Mouse (Mus musculus) heart, postnatal 25 days (tissue): Measurements from ENCODE around the gene Sept11. TPM values are rescaled to one million over a fixed set of nuclear protein-coding genes. Genes with fewer than 3 reads are reported as not detected.

Source experiments
- DNase-seq: peaks from one replicate; pipeline ENCODE4 v3.0.0; 2022; ENCODE audit warnings: low spot score
- intact Hi-C: fragments of 180-260 bp; cut with DNase I; formaldehyde crosslinking; loops from one replicate; pipeline ENCODE4 v1.15.1; 2025
- total RNA-seq, 2 experiments: library from RNA; stranded (reverse); gene quantifications; 2 replicates each; pipeline ENCODE4 v1.2.3; 2021

The Sept11 gene
- total RNA-seq, 2 experiments from 2014 or later: 35.0 to 35.2 TPM

DNA sequence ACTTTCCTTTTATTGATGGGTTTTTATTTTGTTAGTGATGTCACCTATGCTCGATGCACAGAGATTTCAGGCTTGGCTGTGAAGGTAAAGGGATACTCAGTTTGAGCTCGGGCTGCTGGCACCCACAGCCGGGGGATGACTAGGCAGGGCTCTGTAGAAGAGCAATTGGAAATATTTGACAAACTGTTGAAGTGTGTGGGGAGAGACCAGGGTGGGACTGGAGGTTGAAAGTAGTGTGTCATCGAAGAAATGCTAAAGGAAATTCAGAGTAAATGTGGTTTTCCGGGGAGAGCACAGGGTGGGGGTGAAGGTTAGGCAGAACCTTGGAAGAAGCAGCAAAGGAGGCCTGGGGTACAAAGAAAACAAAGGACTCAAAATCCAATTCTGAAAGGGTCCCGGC is 58.7 kb downstream of the Sept11 start:
- no peak for DNase-seq
- intact Hi-C loops: loop anchor here (2.0 kb wide), 1 partner anchor 19 kb away; no protein-coding TSS in a partner anchor

DNA sequence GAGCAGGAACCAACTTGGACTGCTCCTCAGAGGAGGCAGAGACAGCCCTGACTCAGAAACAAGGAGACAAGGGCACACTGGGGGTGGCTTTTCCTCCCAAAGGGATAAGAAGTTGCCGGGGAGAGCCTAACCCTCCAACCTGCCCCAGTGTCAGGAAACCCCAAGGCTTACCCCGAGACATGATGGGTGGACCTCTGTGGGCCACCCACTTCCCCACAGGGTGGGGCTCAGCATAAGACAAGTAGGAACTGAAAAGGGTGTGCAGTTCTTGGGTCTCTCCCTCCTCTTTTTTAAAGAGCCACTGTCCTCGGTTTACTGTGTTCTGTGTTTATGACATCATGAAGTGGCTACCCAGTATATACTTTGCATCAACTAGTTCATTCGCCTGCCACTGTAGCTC is 59.2 kb downstream of the Sept11 start:
- DNase-seq: no peak
- intact Hi-C loops: no loop called here

DNA sequence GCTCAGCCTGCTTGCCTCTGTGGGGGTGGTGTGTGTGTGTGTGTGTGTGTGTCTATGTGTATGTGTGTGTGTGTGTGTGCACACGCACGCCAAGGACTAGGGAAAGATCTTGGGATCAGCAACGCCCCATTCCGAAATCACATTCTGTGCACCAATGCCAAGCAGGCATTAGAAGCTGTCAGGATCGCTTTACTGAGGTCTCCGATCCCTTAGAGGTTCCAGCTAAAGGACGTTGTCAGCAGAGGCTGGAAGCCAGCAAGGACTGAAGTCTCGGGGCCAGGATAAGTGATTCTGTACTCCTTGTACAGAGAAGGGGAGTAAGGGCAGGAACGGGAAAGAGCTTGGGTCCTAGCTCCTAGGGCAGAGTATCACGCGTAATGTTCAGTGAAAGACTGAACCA is 61.2 kb downstream of the Sept11 start:
- DNase-seq: no peak
- intact Hi-C loops: no loop called here

DNA sequence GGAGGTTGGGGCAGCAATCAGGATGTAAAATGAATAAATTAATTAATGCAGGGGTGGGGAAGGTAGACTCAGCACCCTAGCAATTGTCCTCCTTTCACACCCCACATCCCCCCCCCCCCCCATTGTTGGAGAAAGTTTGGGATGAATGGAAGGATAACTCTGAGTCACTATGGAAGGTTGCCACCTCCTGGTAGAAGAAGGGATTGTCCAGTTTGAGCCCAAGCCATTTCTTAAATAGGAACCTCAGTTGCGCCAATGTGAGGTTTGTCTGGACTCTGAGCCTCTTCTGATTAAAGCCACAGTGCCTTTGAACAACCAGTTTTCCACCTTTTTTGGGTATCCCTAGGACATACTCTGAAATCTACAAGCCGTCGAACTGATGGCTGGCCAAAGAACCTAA is 70.3 kb downstream of the Sept11 start:
- intact Hi-C loops: loop anchor here (2.0 to 5.0 kb wide), 4 partner anchors 71 to 206 kb away; partner anchors contain the start of gene Sept11
- DNase-seq: no peak

DNA sequence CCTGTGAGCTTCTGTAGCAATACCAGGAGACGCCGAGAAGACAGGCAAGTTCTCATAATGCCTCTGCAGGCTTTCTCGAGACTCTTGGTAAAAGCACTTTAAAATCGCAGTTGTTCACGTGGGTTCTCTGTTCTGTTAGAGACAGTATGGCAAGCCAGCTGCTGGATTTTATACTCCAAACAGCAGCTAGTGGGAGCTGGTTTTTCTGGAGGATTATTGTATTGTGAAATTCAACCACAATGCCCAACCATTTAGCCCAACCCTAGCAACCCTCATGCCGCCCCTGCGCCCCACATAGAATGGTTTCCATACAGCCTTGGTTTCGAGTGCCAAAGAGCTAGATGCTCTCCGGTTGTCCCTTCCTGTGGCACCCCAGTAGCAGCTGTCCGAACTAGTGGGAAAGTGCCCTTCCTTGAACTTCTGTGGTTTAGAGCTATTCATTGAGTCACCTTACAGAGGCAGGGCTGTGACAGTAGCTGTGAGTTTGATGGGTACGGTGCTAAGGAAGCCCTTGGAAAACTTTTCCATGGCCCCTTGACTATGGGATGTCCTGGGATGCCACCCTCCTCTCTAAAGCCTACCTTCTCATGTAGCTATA is 74.8 kb downstream of the Sept11 start:
- DNase-seq: no peak
- intact Hi-C loops: loop anchor here (5.0 kb wide), 1 partner anchor 441 kb away; no protein-coding TSS in a partner anchor

DNA sequence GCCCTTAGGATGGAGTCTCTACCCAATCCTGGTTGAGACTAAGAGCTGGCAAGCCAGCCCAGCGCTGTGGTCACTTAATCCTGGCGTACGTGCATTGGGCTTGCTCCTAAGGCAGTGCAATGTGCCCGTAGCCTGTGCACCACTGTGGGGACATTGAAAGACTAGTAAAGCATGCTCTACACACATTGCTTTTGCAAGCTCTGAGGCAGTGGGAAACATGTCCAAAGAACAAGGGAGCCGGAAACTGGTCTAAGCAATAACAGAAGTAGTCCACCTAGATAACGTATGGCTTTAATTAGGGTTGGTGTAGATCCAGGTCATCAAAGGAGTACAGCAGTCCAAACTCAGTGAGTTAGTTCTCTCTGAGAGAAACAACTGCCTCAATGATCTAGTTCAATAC is 75.4 kb downstream of the Sept11 start:
- intact Hi-C loops: loop anchor here (5.0 kb wide), 1 partner anchor 441 kb away; no protein-coding TSS in a partner anchor
- no peak for DNase-seq

DNA sequence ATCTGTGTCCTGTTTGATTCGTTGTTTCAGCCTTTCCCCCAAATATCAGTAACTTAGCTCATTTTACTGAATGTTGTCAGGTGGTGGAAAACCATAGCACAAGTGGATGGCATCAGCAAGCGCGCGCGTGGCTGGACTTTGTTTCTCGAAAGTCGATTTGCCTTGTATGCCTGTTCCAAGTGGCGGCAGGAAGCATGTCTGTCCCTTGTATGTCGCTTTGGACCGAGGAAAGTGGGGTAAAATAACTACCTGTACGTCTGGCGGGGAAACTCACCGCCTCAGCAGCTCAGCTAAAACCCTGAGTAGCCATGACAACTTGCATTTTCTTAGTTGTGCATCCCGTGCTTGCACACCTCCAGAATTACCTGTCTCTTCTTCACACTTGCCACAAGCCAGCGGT is 78.2 kb downstream of the Sept11 start:
- no peak for DNase-seq
- intact Hi-C loops: no loop called here

DNA sequence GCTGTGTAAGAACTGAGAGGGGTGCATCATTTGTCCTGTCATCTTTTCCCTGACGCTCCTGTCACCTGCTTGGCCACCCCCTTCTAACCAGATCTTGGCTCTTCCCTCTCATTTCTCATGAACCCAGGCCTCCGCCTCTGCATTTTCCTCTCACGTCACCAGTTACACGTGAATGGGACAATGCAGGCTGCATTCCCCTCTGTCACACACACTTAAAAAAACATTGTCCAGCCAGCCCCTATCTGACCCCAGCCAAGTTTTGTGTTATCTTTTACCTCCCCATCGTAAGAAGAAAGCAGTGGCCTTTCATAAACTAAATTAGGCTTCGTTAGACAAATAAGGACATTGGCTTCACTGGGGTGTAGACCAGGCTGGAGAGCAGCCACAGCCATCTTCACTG is 79.3 kb downstream of the Sept11 start:
- intact Hi-C loops: no loop called here
- no peak for DNase-seq

DNA sequence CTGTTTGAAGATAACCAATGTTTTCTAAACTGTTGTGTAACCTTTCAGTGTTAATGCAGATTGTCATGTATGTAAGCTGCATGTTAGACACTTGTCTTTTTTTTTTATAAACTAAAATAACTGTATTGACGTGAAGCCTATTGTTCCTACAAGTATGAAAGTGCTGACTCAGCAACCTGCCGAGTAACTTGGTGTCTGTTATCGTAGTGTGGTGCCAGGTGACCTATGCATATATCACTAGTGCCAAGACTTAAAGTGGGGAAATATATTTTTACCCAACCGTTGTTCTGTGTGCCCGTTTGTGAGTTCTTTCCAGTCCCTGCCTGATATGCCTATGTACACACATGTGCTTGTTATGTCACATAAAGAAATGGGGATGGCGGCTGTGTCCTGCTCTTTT is 81.4 kb downstream of the Sept11 start:
- intact Hi-C loops: no loop called here
- no peak for DNase-seq

DNA sequence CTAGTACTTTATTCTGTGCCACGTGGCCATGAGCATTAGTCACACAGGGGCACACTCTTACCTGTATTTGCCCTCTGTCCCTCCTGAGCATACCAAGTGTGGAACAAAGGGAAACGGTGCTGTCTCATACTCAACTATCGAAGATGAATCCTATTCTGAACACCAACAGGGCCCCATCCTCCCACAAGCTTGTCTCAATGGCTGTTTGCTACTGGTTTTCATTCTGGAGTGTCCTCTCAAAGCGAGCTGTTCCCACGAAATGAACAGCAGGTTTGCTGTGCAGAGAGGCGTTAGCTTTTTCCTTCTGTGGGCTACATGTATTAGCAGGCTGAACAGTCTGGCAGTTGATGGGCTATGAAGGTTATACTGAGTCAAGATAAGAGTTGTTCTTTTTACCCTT is 85.4 kb downstream of the Sept11 start:
- intact Hi-C loops: no loop called here
- no peak for DNase-seq

DNA sequence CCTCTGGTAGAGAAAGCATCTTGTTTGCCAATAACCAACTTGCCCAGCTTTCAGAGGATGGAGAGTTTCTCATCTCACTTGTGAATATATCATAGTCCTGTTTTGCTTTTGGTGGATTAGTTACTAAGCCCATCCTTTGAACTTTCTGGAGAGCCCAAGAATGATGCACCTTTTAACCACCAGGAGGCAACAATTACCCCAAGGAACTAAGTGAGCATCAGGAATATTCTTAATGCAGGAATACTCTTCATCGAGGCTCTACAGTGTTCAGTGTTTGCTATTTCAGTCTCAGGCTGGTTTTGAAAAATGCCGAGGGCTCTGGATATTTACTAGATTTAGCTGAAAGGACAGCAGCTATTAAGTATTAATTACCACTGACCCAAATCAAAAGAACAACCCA is 87.0 kb downstream of the Sept11 start:
- intact Hi-C loops: loop anchor here (2.0 kb wide), 1 partner anchor 145 kb away; no protein-coding TSS in a partner anchor
- no peak for DNase-seq

DNA sequence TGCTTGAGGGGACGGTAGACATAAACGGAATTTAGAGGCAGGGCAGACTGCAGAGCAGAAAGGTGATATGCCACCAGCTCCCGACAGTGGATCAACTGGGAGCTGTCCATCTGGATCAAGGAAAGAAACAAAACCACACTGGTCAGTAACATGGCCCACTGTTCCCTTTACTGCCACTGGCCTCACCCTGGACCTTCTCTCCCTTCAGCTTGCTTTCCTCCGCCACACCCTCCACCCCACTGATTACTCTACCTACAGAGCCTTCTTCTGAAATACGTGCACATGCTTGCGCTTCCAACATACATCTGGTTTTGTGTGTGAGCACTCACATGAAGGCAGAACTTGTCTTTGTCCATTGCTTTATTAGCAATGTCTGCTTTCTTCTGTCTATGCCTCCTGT is 90.1 kb downstream of the Sept11 start:
- intact Hi-C loops: no loop called here
- no peak for DNase-seq

DNA sequence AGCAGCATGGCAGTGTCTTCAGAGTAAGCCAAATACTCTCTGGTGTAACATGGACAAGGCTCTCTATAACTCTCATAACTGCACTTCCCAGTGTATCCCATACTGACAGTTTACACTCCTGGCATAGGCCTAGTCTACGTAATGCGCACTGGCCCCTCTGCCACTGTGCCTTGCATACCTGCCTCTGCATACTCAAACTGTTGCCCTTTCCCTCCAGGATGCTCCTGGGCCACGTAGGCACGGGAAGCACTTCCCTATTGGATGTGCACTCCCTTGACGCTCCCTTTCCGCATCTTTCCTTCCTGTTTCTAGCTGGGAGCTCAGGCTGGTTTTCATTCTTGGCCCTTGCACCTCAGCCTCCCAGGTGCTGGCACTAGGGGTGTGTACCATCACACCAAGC is 91.3 kb downstream of the Sept11 start:
- no peak for DNase-seq
- intact Hi-C loops: no loop called here

DNA sequence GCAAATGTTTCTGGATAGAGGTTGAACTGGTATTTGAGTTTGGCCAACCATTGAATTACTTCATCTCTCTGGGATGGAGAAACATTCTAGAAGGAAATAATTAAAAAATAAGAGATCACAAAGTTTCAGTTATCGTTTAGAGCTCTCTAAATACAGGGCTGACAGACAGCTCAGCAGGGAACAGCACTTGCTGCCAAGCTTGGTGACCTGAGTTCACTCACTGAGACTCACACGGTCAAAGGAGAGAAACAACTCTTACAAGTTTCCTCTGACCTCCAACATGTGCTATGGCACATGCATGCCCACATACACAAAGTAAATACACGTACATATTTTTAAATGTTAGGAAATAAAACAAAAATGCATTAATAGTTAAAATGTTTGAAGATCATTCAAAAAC is 96.4 kb downstream of the Sept11 start:
- intact Hi-C loops: no loop called here
- DNase-seq: no peak

DNA sequence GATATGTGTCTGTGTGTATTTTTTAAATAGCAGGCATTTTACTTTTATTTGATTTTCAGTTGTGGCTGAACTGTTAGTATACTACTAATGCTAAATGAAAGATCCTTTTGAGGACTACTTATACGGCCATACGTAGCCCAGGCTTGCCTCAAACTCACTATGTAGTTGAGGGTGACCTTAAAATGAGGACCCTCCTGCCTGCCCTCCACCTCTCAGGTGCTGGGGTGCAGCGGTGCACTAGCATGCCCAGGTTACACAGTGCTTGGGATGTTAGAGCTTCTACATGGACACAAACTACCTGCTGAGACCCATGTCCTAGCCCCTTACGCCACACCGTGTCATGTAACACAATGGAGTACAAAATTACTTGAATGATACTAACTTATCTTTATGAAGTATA is 97.2 kb downstream of the Sept11 start:
- no peak for DNase-seq
- intact Hi-C loops: no loop called here

DNA sequence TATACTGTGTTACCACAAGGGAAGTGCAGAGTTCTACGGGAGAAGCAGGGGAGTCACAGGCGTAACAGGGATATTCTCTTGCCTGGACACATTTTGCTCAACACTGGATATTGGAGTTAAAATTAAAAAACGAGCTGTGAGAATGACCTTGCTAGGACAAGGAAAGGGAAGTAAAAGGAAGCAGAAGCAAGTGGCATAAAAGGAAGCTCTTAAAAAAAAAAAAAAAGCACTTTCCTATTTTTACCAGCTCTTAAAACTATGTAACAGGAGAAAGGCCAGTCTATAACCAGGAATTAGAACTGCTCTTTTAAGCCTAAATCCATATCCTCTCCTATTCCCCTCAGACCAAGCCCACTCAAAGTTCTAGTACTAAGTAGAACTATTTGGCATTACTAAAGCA is 105.0 kb downstream of the Sept11 start:
- DNase-seq: no peak
- intact Hi-C loops: no loop called here

DNA sequence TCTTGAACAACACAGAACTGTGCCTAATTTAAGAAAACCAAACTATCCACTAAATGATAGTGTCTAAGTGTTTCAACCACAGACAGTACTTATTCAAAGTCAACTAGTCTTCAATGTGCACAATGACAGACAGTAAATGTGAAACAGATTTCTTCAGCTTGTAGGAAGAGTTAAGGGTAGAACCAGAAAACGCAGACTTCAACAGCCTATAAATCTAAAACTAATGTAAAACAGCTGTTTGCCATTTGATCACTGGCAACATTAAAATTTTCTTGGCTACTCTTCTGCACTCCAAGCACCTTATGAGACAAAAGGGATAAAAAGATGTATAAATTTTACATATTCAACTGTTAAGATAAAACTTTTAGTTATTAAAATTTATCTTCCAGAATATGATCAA is 107.9 kb downstream of the Sept11 start:
- DNase-seq: no peak
- intact Hi-C loops: loop anchor here (5.0 kb wide), 1 partner anchor 109 kb away; the partner anchor contains the start of gene Sept11

DNA sequence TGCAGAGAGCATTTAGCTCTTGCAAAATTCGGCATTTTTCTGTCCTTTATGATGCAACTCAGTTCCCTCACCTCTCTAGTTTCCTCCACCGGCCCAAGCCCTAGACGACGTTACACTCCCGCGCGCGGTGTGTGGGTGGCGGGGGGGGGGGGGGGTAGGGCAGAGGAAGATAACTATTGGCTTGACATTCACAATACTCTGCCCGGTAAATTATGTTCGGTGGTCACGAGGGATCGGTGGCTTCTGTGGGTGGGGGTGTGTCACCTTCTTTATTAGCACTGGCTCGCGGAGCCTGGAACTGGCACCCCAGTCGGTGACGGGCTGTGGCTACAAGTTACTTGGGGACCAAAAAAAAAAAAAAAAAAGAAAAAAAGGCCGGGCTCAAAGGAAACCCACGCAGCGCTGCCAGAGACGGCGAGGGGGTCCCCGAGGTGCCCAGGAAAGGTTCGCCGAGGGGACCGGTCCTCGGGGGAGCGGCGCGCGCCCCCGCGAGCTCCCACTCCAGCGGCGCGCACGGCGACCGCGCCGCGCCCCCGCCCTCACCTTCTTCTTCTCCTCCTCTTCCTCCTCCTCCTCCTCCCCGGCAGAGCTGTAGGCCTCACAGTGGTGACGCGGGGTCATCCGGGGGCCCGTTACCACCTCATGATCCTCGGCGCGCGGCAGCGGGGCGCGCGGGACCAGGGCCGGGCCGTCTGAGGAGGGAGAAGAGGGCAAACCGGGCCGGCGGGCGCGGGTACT is 112.3 kb downstream of the Sept11 start:
- DNase-seq: peak; percentile 32
- intact Hi-C loops: loop anchor here (2.0 kb wide), 1 partner anchor 59 kb away; no protein-coding TSS in a partner anchor

DNA sequence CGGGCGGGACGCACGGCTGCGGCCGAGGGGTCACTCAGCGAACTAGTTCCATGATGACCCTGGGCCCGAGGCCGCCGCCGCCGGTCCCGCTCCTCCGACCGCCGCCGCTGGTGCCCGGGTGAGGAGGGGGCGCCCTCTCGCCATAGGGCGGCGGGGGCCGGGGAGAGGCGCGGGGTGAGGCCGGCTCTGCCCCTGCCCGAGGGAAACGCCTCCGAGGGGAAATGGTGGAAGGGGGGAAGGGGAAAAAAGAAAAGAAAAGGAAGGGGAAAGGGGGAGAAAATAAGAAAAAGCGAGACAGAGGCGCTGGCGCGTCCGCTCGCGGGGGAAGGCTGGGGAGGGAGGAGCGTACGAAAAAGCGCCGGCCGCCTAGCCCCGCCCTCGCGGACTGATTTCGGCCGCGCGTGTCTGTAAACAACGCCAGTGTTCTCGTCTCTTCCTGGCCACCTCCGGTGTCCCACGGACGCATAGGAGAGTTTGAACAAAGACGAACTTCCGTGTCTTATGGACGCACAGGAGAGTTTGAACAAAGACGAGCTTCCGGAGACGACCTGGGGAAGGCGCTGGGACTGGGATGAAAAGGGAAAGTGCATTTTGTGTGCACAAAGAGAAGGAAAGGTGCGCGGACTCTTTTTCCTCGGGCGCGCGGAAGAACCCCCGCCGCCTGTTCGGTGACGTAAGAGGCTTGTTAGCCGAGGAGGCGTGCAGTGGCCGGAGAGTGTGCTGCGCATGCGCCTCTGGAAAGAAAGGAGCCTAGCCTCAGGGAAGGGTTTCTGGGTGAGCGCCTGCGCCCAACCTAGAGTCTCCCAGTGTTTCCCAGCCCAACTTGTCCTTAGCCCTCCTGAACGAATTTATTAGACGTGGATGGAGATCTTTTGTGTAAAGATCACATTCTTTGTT is 113.1 kb downstream of the Sept11 start, which contains the start of the genes Ccni and 2010109A12Rik:
Ccni (minus strand) TSS at position 387 of the 897 bp plus-strand sequence.
2010109A12Rik (plus strand) TSS at position 410 of the 897 bp plus-strand sequence.
- intact Hi-C loops: loop anchor here (2.0 kb wide), 1 partner anchor 58 kb away; no protein-coding TSS in a partner anchor
- DNase-seq: peak; percentile 91

DNA sequence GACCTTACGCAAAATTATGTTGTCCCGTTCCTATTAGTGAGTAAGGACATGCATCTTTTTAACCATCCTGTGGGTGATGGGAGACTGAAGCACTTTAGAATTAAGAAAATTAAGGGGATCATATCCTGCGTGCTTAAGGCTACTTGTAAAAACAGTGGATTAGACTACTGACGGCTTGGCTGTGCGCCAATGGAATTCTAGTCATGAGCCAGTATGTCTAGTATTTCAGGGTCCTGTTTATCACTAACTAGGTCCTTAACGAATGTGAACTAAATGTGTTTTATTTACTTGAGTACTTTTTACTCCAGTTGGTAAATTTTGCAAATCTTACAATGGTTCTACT is 113.7 kb downstream of the Sept11 start:
- intact Hi-C loops: loop anchor here (2.0 kb wide), 1 partner anchor 58 kb away; no protein-coding TSS in a partner anchor
- DNase-seq: no peak
